8 mouse cellular contexts compared by ENCODE assay signal in genomic region chr4:140723801-140724200, GRCm38 (mm10). TPM values are rescaled to one million over a fixed set of nuclear protein-coding genes. Genes with fewer than 3 reads are reported as not detected.
DNase-seq lines count a peak whose midpoint lies in the region; ATAC-seq lines count a peak whose summit lies in the region.

No protein-coding gene starts in this region.

- no peak overlapping the region; the same call in 1 of the 2 replicates for H3K27ac ChIP-seq in forebrain, embryonic 14.5 days (ENCODE audit: low read depth, low read length)
- H3K27ac ChIP-seq in limb, embryonic 12.5 days = peak overlapping the region; percentile 36
- H3K27ac ChIP-seq in midbrain, embryonic 16.5 days (ENCODE audit: low read length) = no peak overlapping the region

- H3K27me3 ChIP-seq in forebrain, embryonic 14.5 days (replicated peaks; ENCODE audit: control insufficient read depth, insufficient read depth, low read length) = no peaks in the 10 kb centered on the region
- no peaks in the 10 kb centered on the region for H3K27me3 ChIP-seq in limb, embryonic 12.5 days
- no peaks in the 10 kb centered on the region for H3K27me3 ChIP-seq in midbrain, embryonic 16.5 days (ENCODE audit: control insufficient read depth, insufficient read depth, low read depth, low read length)

- intact Hi-C loops in heart, postnatal 14 days (cut with DNase I) = loop anchor here (1.0 to 2.0 kb wide), 2 partner anchors 178 to 233 kb away; no protein-coding TSS in a partner anchor

- H3K4me2 ChIP-seq in forebrain, embryonic 14.5 days (ENCODE audit: low read length) = no peak overlapping the region
- H3K4me2 ChIP-seq in limb, embryonic 12.5 days = no peak overlapping the region
- H3K4me2 ChIP-seq in midbrain, embryonic 16.5 days (ENCODE audit: low read length) = no peak overlapping the region

- H3K4me3 ChIP-seq in forebrain, embryonic 14.5 days (ENCODE audit: low read depth, low read length) = no peak overlapping the region
- no peak overlapping the region for H3K4me3 ChIP-seq in limb, embryonic 12.5 days (replicated peaks)
- no peak overlapping the region for H3K4me3 ChIP-seq in midbrain, embryonic 16.5 days (ENCODE audit: low read depth, low read length)

- ATAC-seq in forebrain, embryonic 14.5 days = no peak
- no peak for ATAC-seq in limb, embryonic 12.5 days (ENCODE audit: insufficient number of reproducible peaks, insufficient read depth, low FRiP score, low TSS enrichment, low read depth)
- ATAC-seq in midbrain, embryonic 16.5 days = peak; percentile 29; the same call in 1 of the 2 replicates

- peak; percentile 35 to 55 for DNase-seq in heart, postnatal 14 days
- DNase-seq in heart, adult 8-10 months (ENCODE audit: low spot score) = no peak
- DNase-seq in NIH3T3 (ENCODE audit: low read depth) = peak; percentile 71
- DNase-seq in forebrain, embryonic 14.5 days (ENCODE audit: low spot score) = peak; percentile 62
- no peak for DNase-seq in ovary, postnatal 36 days (ENCODE audit: low spot score)
- DNase-seq in layer of hippocampus, adult 8-10 months (ENCODE audit: low spot score in 2 of 2) = no peak

- no peak overlapping the region for H3K9ac ChIP-seq in forebrain, embryonic 14.5 days (ENCODE audit: low read length)
- H3K9ac ChIP-seq in limb, embryonic 12.5 days (replicated peaks) = no peak overlapping the region
- no peak overlapping the region for H3K9ac ChIP-seq in midbrain, embryonic 16.5 days (ENCODE audit: low read depth, low read length)

- H3K9me3 ChIP-seq in forebrain, embryonic 14.5 days (replicated peaks; ENCODE audit: control insufficient read depth, low read length) = no peaks in the 10 kb centered on the region
- no peaks in the 10 kb centered on the region for H3K9me3 ChIP-seq in limb, embryonic 12.5 days
- no peaks in the 10 kb centered on the region for H3K9me3 ChIP-seq in midbrain, embryonic 16.5 days (replicated peaks; ENCODE audit: control insufficient read depth, low read length, poor library complexity, severe bottlenecking)

- H3K4me1 ChIP-seq in forebrain, embryonic 14.5 days (ENCODE audit: control insufficient read depth, insufficient read depth, low read length) = no peaks in the 10 kb centered on the region
- peaks cover 14% of the 10 kb centered on the region for H3K4me1 ChIP-seq in limb, embryonic 12.5 days (replicated peaks)
- 0 out of 2 replicates have a peak, but pooled peaks cover 2% of the 10 kb centered on the region for H3K4me1 ChIP-seq in midbrain, embryonic 16.5 days (ENCODE audit: control insufficient read depth, insufficient read depth, low read length)

- 47% methylated on average over 5 of the region's 5 CpGs for WGBS in forebrain, embryonic 14.5 days
- 47% methylated on average over 5 of the region's 5 CpGs for WGBS in limb, embryonic 12.5 days
- WGBS in midbrain, embryonic 16.5 days = 62% methylated on average over 5 of the region's 5 CpGs

- H3K36me3 ChIP-seq in forebrain, embryonic 14.5 days (ENCODE audit: control insufficient read depth, insufficient read depth, low read length) = peaks cover 58% of the 10 kb centered on the region
- peaks cover 75% of the 10 kb centered on the region for H3K36me3 ChIP-seq in limb, embryonic 12.5 days
- H3K36me3 ChIP-seq in midbrain, embryonic 16.5 days (ENCODE audit: control insufficient read depth, insufficient read depth, low read length) = peaks cover 20% of the 10 kb centered on the region

RNA-seq across cellular contexts. Expression of gene Padi6, which starts 18.6 kb away (rescaled TPM):
- total RNA-seq in heart, postnatal 14 days (2021) = not detected
- total RNA-seq in heart, adult 8-10 months (2022) = not detected
- not detected in 2 replicates for polyA plus RNA-seq in forebrain, embryonic 14.5 days (2014; fragmentation: Nextera tagmentation; extraction: Ambion mirVana)
- not detected in 2 replicates for polyA plus RNA-seq in limb, embryonic 12.5 days (2016; fragmentation: Nextera tagmentation; extraction: Ambion mirVana)
- not detected in 2 replicates for polyA plus RNA-seq in midbrain, embryonic 16.5 days (2015; fragmentation: Nextera tagmentation; extraction: Ambion mirVana)
- not detected for total RNA-seq in layer of hippocampus, adult 8-10 months (2022)

RNA-seq across cellular contexts. Expression of gene Rcc2, which starts 23.5 kb away (rescaled TPM):
- total RNA-seq in heart, postnatal 14 days (2021) = 10 to 100 TPM; 19.6 to 27.0 TPM
- total RNA-seq in heart, adult 8-10 months (2022) = 10 to 100 TPM; 11.4 to 12.5 (median 11.9) TPM
- polyA plus RNA-seq in forebrain, embryonic 14.5 days (2014; fragmentation: Nextera tagmentation; extraction: Ambion mirVana) = 23.1 and 32.8 TPM in 2 replicates
- 75.8 and 139 TPM in 2 replicates for polyA plus RNA-seq in limb, embryonic 12.5 days (2016; fragmentation: Nextera tagmentation; extraction: Ambion mirVana)
- 9.7 and 11.5 TPM in 2 replicates for polyA plus RNA-seq in midbrain, embryonic 16.5 days (2015; fragmentation: Nextera tagmentation; extraction: Ambion mirVana)
- total RNA-seq in layer of hippocampus, adult 8-10 months (2022) = 10 to 100 TPM; 82.5 to 87.8 (median 85.0) TPM

RNA-seq across cellular contexts. Expression of gene Padi4, which starts 50.2 kb away (rescaled TPM):
- total RNA-seq in heart, postnatal 14 days (2021) = under 1 TPM; 0.74 to 0.78 TPM
- total RNA-seq in heart, adult 8-10 months (2022) = 1 to 10 TPM in 1 of 4 experiments, under 1 TPM in 3; 0.24 to 5.3 (median 0.27) TPM
- polyA plus RNA-seq in forebrain, embryonic 14.5 days (2014; fragmentation: Nextera tagmentation; extraction: Ambion mirVana) = not detected in 2 replicates
- not detected in 2 replicates for polyA plus RNA-seq in limb, embryonic 12.5 days (2016; fragmentation: Nextera tagmentation; extraction: Ambion mirVana)
- 0.20 and 0.25 TPM in 2 replicates for polyA plus RNA-seq in midbrain, embryonic 16.5 days (2015; fragmentation: Nextera tagmentation; extraction: Ambion mirVana)
- total RNA-seq in layer of hippocampus, adult 8-10 months (2022) = under 1 TPM in 1 of 4 experiments, not detected in 3; 0.18 TPM

RNA-seq across cellular contexts. Expression of gene Arhgef10l, which starts 58.0 kb away (rescaled TPM):
- total RNA-seq in heart, postnatal 14 days (2021) = 10 to 100 TPM; 62.5 TPM
- total RNA-seq in heart, adult 8-10 months (2022) = 10 to 100 TPM; 59.6 to 80.5 (median 71.9) TPM
- 15.0 and 17.7 TPM in 2 replicates for polyA plus RNA-seq in forebrain, embryonic 14.5 days (2014; fragmentation: Nextera tagmentation; extraction: Ambion mirVana)
- 18.1 and 20.0 TPM in 2 replicates for polyA plus RNA-seq in limb, embryonic 12.5 days (2016; fragmentation: Nextera tagmentation; extraction: Ambion mirVana)
- 24.5 and 27.8 TPM in 2 replicates for polyA plus RNA-seq in midbrain, embryonic 16.5 days (2015; fragmentation: Nextera tagmentation; extraction: Ambion mirVana)
- total RNA-seq in layer of hippocampus, adult 8-10 months (2022) = 10 to 100 TPM; 44.6 to 55.8 (median 46.7) TPM

Comparison
In these comparisons a context has a peak if more than half of its experiments do, and no peak if none do; other contexts are left out.
1. DNase-seq: peak in heart, postnatal 14 days (2 of 2), NIH3T3 (single experiment) and forebrain, embryonic 14.5 days (single experiment); none in heart, adult 8-10 months (single experiment), ovary, postnatal 36 days (single experiment) and layer of hippocampus, adult 8-10 months (0 of 2).